Mouse (Mus musculus): ENCODE measurements around the gene Art3. TPM values are rescaled to one million over a fixed set of nuclear protein-coding genes. Genes with fewer than 3 reads are reported as not detected.

Art3 gene
- total RNA-seq, 1 experiment from 2014 or later = not detected

DNA sequence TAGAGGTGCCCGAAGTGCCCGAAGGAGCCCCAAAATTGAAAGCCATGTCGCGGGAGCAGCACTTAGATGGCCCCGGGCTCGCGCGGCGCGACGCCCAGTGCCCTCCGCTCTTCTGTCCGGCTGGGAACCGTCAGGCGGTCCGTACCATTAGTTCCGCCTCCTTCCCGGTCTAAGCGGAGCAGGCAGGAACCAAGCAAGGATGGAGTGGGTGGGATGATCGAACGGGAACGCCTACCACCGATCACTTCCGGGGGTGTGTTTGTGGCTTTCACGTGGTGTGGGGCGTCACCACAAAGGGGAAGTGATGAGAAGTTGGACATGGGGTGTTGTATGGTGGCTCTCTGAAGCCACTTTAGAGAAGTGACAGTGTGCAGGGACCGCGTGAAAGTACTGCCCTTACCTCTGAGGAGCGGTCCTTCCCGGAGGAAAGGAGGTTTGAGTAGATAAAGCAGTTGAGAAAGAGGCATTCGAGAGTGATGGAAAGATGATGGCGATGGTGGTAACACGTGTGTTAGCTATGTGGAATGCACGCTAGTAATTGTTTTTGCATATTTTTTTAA, 103.5 kb downstream of the Art3 start, which contains the start of gene Nup54:
Gene Nup54, minus strand, starts transcription at position 195 of the 560 bp plus-strand sequence.
- ATAC-seq (replicated peaks in 1 of 2; ENCODE audit: insufficient read depth in 1 of 2, low FRiP score in 2 of 2, low TSS enrichment in 1 of 2, low read depth in 1 of 2, poor library complexity in 2 of 2, severe bottlenecking in 2 of 2) = peak; percentile 97 to 99

DNA sequence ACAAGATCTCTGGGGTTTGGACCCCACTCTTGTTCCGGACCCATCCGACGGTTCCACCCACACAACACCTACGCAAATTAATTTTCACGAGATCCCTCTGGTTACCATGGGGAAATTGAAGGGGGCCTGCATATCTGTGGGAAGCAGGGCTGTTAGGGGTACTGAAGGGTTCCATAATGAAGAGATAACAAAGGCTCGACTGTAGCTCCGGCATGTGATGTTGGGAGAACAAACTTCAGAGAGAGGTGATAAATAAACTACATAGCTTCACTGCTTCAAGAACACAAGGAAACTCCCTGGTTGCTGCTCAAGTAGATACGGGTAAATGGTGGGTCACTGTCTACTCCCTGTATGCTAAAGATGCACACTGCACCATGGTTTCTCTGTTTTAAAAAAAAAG, 106.9 kb downstream of the Art3 start:
- no peak for ATAC-seq (replicated peaks in 1 of 2; ENCODE audit: insufficient read depth in 1 of 2, low FRiP score in 2 of 2, low TSS enrichment in 1 of 2, low read depth in 1 of 2, poor library complexity in 2 of 2, severe bottlenecking in 2 of 2)

DNA sequence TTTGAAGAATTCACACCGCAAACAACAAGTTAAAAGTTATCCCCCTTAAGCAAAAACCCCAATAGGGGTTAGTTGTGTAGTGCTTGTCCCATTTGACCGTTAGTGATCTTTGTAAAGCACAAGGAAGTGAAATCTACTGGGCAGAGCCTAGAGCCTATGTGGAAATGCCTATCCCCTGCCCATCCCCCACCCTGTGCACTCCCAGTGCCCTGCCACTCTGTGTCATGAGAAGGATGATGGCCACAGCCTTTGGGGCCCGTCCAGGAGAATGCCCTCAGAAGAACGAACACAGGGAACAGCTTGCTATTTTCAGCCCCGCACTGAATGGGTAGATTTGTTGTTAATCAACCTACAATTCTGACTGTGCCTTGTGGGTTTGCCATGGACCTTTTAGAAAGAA, 109.9 kb downstream of the Art3 start:
- ATAC-seq (replicated peaks in 1 of 2; ENCODE audit: insufficient read depth in 1 of 2, low FRiP score in 2 of 2, low TSS enrichment in 1 of 2, low read depth in 1 of 2, poor library complexity in 2 of 2, severe bottlenecking in 2 of 2) = peak in 1 of 2 experiments; percentile 46; a peak in 1 of 4 replicates

DNA sequence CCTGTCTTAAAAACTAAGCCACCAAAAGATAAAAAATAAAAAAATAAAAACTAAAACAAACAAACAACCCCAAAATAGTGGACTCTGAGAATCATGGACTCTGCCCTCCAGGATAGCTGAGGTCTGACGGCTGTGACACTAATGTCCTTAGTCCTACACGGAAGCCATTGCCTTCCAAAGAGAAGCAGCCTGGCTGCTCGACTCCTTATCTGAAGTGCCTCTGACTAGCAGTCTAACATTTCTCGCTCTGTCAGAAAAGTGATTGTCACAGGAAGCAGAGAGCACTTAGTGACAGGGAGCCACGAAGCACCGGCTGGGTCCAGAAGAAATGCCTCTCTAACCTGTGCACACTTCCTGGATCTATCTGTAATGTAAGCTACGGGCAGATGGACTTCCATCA, 111.3 kb downstream of the Art3 start:
- no peak for ATAC-seq (replicated peaks in 1 of 2; ENCODE audit: insufficient read depth in 1 of 2, low FRiP score in 2 of 2, low TSS enrichment in 1 of 2, low read depth in 1 of 2, poor library complexity in 2 of 2, severe bottlenecking in 2 of 2)

DNA sequence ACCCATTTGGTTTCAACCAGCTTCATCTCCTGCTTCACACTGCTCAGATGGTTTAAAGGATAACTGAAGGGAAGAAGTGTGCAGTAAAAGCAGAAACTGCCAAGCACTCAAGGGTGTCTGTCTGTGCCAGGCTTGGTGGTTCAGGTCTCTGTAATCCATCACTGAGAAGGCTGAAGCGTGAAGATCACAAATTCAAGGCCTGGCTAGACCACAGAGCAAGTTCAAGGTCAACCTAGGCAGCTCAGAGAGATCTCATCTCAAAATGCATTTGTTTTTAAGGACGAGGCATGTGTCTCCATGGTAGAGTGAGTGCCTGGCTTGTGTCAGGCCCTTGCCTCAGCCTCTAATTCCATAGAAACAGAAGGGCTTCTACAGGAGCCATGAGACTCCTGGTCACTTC, 113.4 kb downstream of the Art3 start:
- no peak for ATAC-seq (replicated peaks in 1 of 2; ENCODE audit: insufficient read depth in 1 of 2, low FRiP score in 2 of 2, low TSS enrichment in 1 of 2, low read depth in 1 of 2, poor library complexity in 2 of 2, severe bottlenecking in 2 of 2)

DNA sequence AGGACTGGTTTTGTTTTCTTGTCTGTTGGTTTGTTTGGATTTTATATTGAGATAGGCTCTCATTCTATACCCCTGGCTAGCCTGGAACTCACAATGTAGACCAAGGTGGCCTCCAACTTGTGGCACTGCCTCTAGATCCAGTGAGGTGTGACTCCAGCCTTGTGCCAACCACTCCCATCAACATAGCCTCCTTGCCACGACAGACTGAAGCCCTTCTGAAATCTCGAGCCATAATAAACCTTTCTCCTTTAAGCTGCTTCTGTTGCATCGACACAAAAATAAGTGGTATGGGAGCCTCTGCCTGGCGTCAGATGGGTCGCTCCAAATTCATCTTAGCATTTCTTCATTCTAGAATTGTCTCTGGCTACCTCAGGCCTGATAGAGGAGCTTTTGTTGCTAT, 115.1 kb downstream of the Art3 start:
- no peak for ATAC-seq (replicated peaks in 1 of 2; ENCODE audit: insufficient read depth in 1 of 2, low FRiP score in 2 of 2, low TSS enrichment in 1 of 2, low read depth in 1 of 2, poor library complexity in 2 of 2, severe bottlenecking in 2 of 2)

DNA sequence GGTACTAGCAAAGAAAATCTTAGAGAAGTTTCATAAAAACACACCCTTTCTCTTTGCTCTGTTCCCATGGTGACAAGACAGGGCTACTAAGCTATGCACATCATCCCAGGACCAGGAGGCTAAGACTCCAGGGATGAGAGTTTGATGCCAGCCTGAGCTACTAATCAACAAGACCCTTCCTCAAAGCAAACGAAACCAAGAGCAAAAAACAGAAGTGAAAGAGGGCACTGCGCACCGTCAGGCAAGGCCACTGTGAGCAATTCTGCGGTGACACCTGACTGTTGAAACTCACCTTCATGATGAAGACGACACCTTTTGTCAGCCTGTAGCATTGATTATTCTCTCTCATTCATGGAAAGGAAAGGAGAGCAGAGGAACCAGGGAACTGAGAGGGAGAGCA, 121.2 kb downstream of the Art3 start:
- no peak for ATAC-seq (replicated peaks in 1 of 2; ENCODE audit: insufficient read depth in 1 of 2, low FRiP score in 2 of 2, low TSS enrichment in 1 of 2, low read depth in 1 of 2, poor library complexity in 2 of 2, severe bottlenecking in 2 of 2)

DNA sequence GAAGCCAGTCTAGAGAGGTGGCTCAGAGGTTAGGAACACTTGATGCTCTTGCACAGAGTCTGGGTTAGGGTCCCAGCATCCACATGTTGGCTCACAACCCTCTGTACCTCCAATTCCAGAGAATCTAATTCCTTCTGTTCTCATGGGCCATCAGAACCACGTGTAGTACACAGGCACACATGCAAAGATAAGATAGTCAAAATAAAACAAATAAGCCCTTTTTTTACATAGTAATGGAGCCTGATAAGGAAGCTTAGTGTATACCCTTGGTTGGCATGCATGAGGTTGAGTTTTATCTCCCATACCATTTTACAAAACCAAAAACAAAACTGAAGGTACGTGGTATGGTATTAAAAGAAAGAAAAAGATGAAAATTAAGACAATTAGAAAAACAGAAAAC, 125.8 kb downstream of the Art3 start:
- no peak for ATAC-seq (replicated peaks in 1 of 2; ENCODE audit: insufficient read depth in 1 of 2, low FRiP score in 2 of 2, low TSS enrichment in 1 of 2, low read depth in 1 of 2, poor library complexity in 2 of 2, severe bottlenecking in 2 of 2)

DNA sequence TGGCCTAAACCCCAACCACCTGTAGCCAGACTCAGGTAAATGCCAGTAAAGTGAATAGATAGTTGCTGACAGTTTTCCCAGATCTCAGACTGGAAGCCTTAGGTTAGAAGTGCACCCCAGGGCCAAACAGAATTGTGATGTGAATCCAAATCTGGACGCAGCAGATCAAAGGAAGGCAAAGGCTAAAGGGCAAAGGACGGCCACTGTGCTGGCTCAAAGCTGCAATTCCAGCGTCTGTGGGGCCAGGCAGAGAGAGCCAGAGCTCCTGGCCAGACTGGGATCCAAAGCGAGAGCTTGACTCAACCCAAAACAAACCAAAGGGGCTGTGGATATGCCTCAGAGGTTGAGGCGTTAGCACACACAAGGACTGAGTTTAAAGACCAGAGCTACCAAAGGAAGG, 127.1 kb downstream of the Art3 start:
- ATAC-seq (replicated peaks in 1 of 2; ENCODE audit: insufficient read depth in 1 of 2, low FRiP score in 2 of 2, low TSS enrichment in 1 of 2, low read depth in 1 of 2, poor library complexity in 2 of 2, severe bottlenecking in 2 of 2) = no peak

DNA sequence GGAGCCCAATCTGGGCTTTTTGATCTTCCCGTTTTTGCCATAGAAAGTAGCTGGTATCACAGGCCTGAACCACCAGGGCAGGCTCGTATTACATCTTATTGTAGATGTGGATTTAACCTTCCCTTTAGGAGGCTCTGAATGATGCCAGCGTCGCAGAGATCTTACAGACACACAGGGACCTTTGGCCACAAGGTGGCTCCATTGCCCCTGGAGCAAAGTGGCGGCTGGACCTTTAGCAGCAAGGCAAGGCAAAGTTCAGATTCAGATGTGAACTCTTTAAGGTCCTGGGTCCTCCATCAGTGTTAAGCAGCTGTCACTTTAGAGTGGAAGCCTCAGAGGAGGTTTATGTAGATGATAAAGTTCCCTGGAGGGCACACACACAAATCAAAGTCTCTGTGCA, 129.7 kb downstream of the Art3 start:
- ATAC-seq (replicated peaks in 1 of 2; ENCODE audit: insufficient read depth in 1 of 2, low FRiP score in 2 of 2, low TSS enrichment in 1 of 2, low read depth in 1 of 2, poor library complexity in 2 of 2, severe bottlenecking in 2 of 2) = peak in 1 of 2 experiments; percentile 70; a peak in 2 of 4 replicates

Other genes starting within 250 kb of the Art3 start
- 131 and 135 TPM in 2 replicates for gene G3bp2, start 248.1 kb upstream of the Art3 start, total RNA-seq (2017)
- 9.9 and 21.3 TPM in 2 replicates for gene Uso1, start 193.9 kb upstream of the Art3 start, total RNA-seq (2017)
- gene U90926, start 116.4 kb upstream of the Art3 start, total RNA-seq (2017) = not detected in 2 replicates
- gene Ppef2, start 75.5 kb upstream of the Art3 start, total RNA-seq (2017) = not detected in 2 replicates
- 5.8 and 14.8 TPM in 2 replicates for gene Naaa, start 53.7 kb upstream of the Art3 start, total RNA-seq (2017)
- 60.2 and 62.2 TPM in 2 replicates for gene Sdad1, start 21.3 kb upstream of the Art3 start, total RNA-seq (2017)
- 0.65 and 0.69 TPM in 2 replicates for gene Cxcl9, start 3.7 kb upstream of the Art3 start, total RNA-seq (2017)
- 3.2 and 6.3 TPM in 2 replicates for gene Cxcl10, start 17.1 kb downstream of the Art3 start, total RNA-seq (2017)
- 61.3 and 76.1 TPM in 2 replicates for gene Nup54, start 103.4 kb downstream of the Art3 start, total RNA-seq (2017)
- 51.3 and 59.4 TPM in 2 replicates for gene Scarb2, start 175.0 kb downstream of the Art3 start, total RNA-seq (2017)
- not detected in 2 replicates for gene Fam47e, start 223.2 kb downstream of the Art3 start, total RNA-seq (2017)